Comparison of ENCODE assay signal across 8 mouse cellular contexts in genomic region chr1:171111020-171111780, GRCm38 (mm10). TPM values are rescaled to one million over a fixed set of nuclear protein-coding genes. Genes with fewer than 3 reads are reported as not detected.
DNase-seq lines count a peak whose midpoint lies in the region; ATAC-seq lines count a peak whose summit lies in the region.

No protein-coding gene starts in this region.

- no peaks in the 10 kb centered on the region for H3K36me3 ChIP-seq in intestine, embryonic 16.5 days (ENCODE audit: control insufficient read depth, insufficient read depth, low read length)

- no peaks in the 10 kb centered on the region for H3K9me3 ChIP-seq in intestine, embryonic 16.5 days (ENCODE audit: control insufficient read depth, low read length)

- H3K27ac ChIP-seq in intestine, embryonic 16.5 days (ENCODE audit: low read length) = peak overlapping the region; percentile 86

- H3K27me3 ChIP-seq in intestine, embryonic 16.5 days (replicated peaks; ENCODE audit: control insufficient read depth, insufficient read depth, low read length) = no peaks in the 10 kb centered on the region

- peak overlapping the region; percentile 75 for H3K4me2 ChIP-seq in intestine, embryonic 16.5 days (ENCODE audit: low read depth, low read length)

- H3K4me1 ChIP-seq in intestine, embryonic 16.5 days (ENCODE audit: control insufficient read depth, insufficient read depth, low read length) = peaks cover 7% of the 10 kb centered on the region

- ATAC-seq in intestine, embryonic 16.5 days = peak; percentile 88

- peak overlapping the region; percentile 64 for H3K9ac ChIP-seq in intestine, embryonic 16.5 days (ENCODE audit: low read depth, low read length)

- DNase-seq in adrenal gland, postnatal 10 days = peak; percentile 93
- DNase-seq in embryo, embryonic 9.5 days (ENCODE audit: extremely low spot score) = peak; percentile 94
- DNase-seq in gastrocnemius, postnatal 4 days (ENCODE audit: low spot score in 2 of 2) = peak; percentile 83 to 92
- DNase-seq in left cerebral cortex, postnatal 25 days (ENCODE audit: low spot score in 2 of 2) = peak; percentile 97 to 98
- DNase-seq in mesoderm, embryonic 11.5 days (ENCODE audit: low read depth, low spot score) = peak; percentile 94
- DNase-seq in right cerebral cortex, postnatal 25 days = peak; percentile 94
- DNase-seq in urinary bladder, postnatal 36 days (ENCODE audit: low spot score in 2 of 2) = peak; percentile 90 to 91

- H3K4me3 ChIP-seq in intestine, embryonic 16.5 days (ENCODE audit: low read length) = peak overlapping the region; percentile 65

- under 1% methylated on average over 38 of the region's 38 CpGs for WGBS in intestine, embryonic 16.5 days

- intact Hi-C loops in left cerebral cortex, postnatal 25 days (cut with DNase I) = loop anchor here (2.0 to 5.0 kb wide), 4 partner anchors 72 to 251 kb away; partner anchors contain the start of gene Klhdc9

RNA-seq across cellular contexts. Expression of gene Cfap126, which starts 2.5 kb away (rescaled TPM):
- total RNA-seq in adrenal gland, postnatal 10 days (2021) = 1 to 10 TPM in 1 of 2 experiments, under 1 TPM in 1; 0.51 to 1.3 TPM
- 1 to 10 TPM in 1 of 2 experiments, not detected in 1; 1.2 TPM for total RNA-seq in gastrocnemius, postnatal 4 days (2021)
- 1.6 and 2.1 TPM in 2 replicates for polyA plus RNA-seq in intestine, embryonic 16.5 days (2015; fragmentation: Nextera tagmentation; extraction: Ambion mirVana)
- total RNA-seq in left cerebral cortex, postnatal 25 days (2021) = under 1 TPM; 0.34 to 0.43 TPM

RNA-seq across cellular contexts. Expression of gene Sdhc, which starts 39.2 kb away (rescaled TPM):
- total RNA-seq in adrenal gland, postnatal 10 days (2021) = 100 to 1,000 TPM; 746 to 845 TPM
- total RNA-seq in gastrocnemius, postnatal 4 days (2021) = 100 to 1,000 TPM; 458 to 496 TPM
- 457 and 490 TPM in 2 replicates for polyA plus RNA-seq in intestine, embryonic 16.5 days (2015; fragmentation: Nextera tagmentation; extraction: Ambion mirVana)
- 100 to 1,000 TPM; 199 to 205 TPM for total RNA-seq in left cerebral cortex, postnatal 25 days (2021)

RNA-seq across cellular contexts. Expression of gene Mpz, which starts 39.3 kb away (rescaled TPM):
- total RNA-seq in adrenal gland, postnatal 10 days (2021) = 10 to 100 TPM; 10.1 to 20.4 TPM
- 100 to 1,000 TPM; 476 to 539 TPM for total RNA-seq in gastrocnemius, postnatal 4 days (2021)
- polyA plus RNA-seq in intestine, embryonic 16.5 days (2015; fragmentation: Nextera tagmentation; extraction: Ambion mirVana) = 1.7 TPM in 2 replicates
- total RNA-seq in left cerebral cortex, postnatal 25 days (2021) = not detected

RNA-seq across cellular contexts. Expression of gene Fcgr3, which starts 46.5 kb away (rescaled TPM):
- total RNA-seq in adrenal gland, postnatal 10 days (2021) = 10 to 100 TPM in 1 of 2 experiments, 1 to 10 TPM in 1; 9.8 to 10.4 TPM
- 10 to 100 TPM; 15.7 to 16.8 TPM for total RNA-seq in gastrocnemius, postnatal 4 days (2021)
- 15.3 and 15.9 TPM in 2 replicates for polyA plus RNA-seq in intestine, embryonic 16.5 days (2015; fragmentation: Nextera tagmentation; extraction: Ambion mirVana)
- 10 to 100 TPM; 13.8 TPM for total RNA-seq in left cerebral cortex, postnatal 25 days (2021)

Comparison
In these comparisons a context has a peak if more than half of its experiments do, and no peak if none do; other contexts are left out.
1. Peak in every context shown above with its lines: DNase-seq, ATAC-seq, H3K4me3 ChIP-seq and H3K27ac ChIP-seq.
2. RNA of gene Mpz, which starts 39.3 kb away (total RNA-seq): 476 to 539 TPM in gastrocnemius, postnatal 4 days; 10.1 to 20.4 TPM in adrenal gland, postnatal 10 days and not detected in left cerebral cortex, postnatal 25 days; every median in the first group is over 10 times any median in the second.